Mouse (Mus musculus) hindbrain, embryonic 16.5 days (tissue): Measurements from ENCODE around the gene Ripor2. TPM values are rescaled to one million over a fixed set of nuclear protein-coding genes. Genes with fewer than 3 reads are reported as not detected.
"Not testable (repeated sequence)": the region's sequence is repeated elsewhere in the genome, so short reads cannot be mapped to it uniquely, and the experiment has no call there.

ENCODE experiments used
- ATAC-seq: fragments of 200-750 bp; cut with Nextera tagmentation; 2 replicates; pipeline ENCODE4 v1.8.0; 2017; ENCODE audit warnings: moderate TSS enrichment, moderate library complexity
- H3K27ac ChIP-seq: fragments of 300-500 bp; sonication (generic); 2 replicates; pipeline ENCODE4 v1.5.1; 2014; ENCODE audit warnings: low read depth, mild to moderate bottlenecking, control low read depth, low read length, moderate library complexity
- H3K27me3 ChIP-seq: fragments of 300-500 bp; sonication (generic); replicated peaks from 2 replicates; pipeline ENCODE4 v1.6.1; 2014; ENCODE audit warnings: low read length; ENCODE audit not compliant: control insufficient read depth, insufficient read depth
- H3K36me3 ChIP-seq: fragments of 300-500 bp; sonication (generic); 2 replicates; pipeline ENCODE4 v1.6.1; 2014; ENCODE audit warnings: mild to moderate bottlenecking, low read length, moderate library complexity, mixed read lengths; ENCODE audit not compliant: control insufficient read depth, insufficient read depth
- H3K4me1 ChIP-seq: fragments of 300-500 bp; sonication (generic); 2 replicates; pipeline ENCODE4 v1.6.1; 2014; ENCODE audit warnings: low read depth, low read length; ENCODE audit not compliant: control insufficient read depth, insufficient read depth
- H3K4me2 ChIP-seq: fragments of 300-500 bp; sonication (generic); 2 replicates; pipeline ENCODE4 v1.6.1; 2014; ENCODE audit warnings: mild to moderate bottlenecking, low read length, control low read depth, moderate library complexity
- H3K4me3 ChIP-seq: fragments of 300-500 bp; sonication (generic); 2 replicates; pipeline ENCODE4 v1.5.1; 2014; ENCODE audit warnings: mild to moderate bottlenecking, low read length, control low read depth, moderate library complexity
- H3K9ac ChIP-seq: fragments of 300-500 bp; sonication (generic); 2 replicates; pipeline ENCODE4 v1.6.1; 2014; ENCODE audit warnings: low read depth, mild to moderate bottlenecking, control low read depth, low read length, moderate library complexity
- H3K9me3 ChIP-seq: fragments of 300-500 bp; sonication (generic); 2 replicates; pipeline ENCODE4 v1.6.1; 2014; ENCODE audit warnings: mild to moderate bottlenecking, low read length, moderate library complexity; ENCODE audit not compliant: control insufficient read depth
- WGBS: fragments of 180-500 bp; shearing (Covaris S2); extraction: QIAGEN DNeasy Blood & Tissue Kit; methylation state at CpG from one replicate; pipeline ENCODE4 v1.1.7; 2014; 5-methylcytosine and 5-hydroxymethylcytosine counted together
- polyA plus RNA-seq: library from polyadenylated mRNA; unstranded; fragments of >200 nt; fragmentation: Nextera tagmentation; extraction: Ambion mirVana; gene quantifications from 2 replicates; pipeline ENCODE4 v1.2.1, GENCODE M21; 2015

Ripor2 gene
- polyA plus RNA-seq, 1 experiment from 2014 or later = 19.1 TPM

- no peak overlapping the region for H3K4me2 ChIP-seq
- ATAC-seq = no peak
- 91% methylated on average over 8 of the region's 8 CpGs for WGBS
- H3K4me3 ChIP-seq = no peak overlapping the region
- no peaks in the 10 kb centered on the region for H3K27me3 ChIP-seq
- no peaks in the 10 kb centered on the region for H3K9me3 ChIP-seq
- H3K27ac ChIP-seq = no peak overlapping the region
- H3K9ac ChIP-seq = no peak overlapping the region
- no peaks in the 10 kb centered on the region for H3K36me3 ChIP-seq
- H3K4me1 ChIP-seq = no peaks in the 10 kb centered on the region
These were observed 169.4 kb downstream of the Ripor2 start for GRCm38 (mm10) chr13:24751396-24751795.

- no peak overlapping the region for H3K4me3 ChIP-seq
- H3K9ac ChIP-seq = no peak overlapping the region
- H3K27ac ChIP-seq = no peak overlapping the region
- H3K9me3 ChIP-seq = no peaks in the 10 kb centered on the region
- no peak for ATAC-seq
- H3K4me1 ChIP-seq = peaks cover 3% of the 10 kb centered on the region
- no peaks in the 10 kb centered on the region for H3K27me3 ChIP-seq
- no peaks in the 10 kb centered on the region for H3K36me3 ChIP-seq
- H3K4me2 ChIP-seq = no peak overlapping the region
- 96% methylated on average over 3 of the region's 3 CpGs for WGBS
These were observed 174.8 kb downstream of the Ripor2 start for GRCm38 (mm10) chr13:24756756-24757155.

DNA sequence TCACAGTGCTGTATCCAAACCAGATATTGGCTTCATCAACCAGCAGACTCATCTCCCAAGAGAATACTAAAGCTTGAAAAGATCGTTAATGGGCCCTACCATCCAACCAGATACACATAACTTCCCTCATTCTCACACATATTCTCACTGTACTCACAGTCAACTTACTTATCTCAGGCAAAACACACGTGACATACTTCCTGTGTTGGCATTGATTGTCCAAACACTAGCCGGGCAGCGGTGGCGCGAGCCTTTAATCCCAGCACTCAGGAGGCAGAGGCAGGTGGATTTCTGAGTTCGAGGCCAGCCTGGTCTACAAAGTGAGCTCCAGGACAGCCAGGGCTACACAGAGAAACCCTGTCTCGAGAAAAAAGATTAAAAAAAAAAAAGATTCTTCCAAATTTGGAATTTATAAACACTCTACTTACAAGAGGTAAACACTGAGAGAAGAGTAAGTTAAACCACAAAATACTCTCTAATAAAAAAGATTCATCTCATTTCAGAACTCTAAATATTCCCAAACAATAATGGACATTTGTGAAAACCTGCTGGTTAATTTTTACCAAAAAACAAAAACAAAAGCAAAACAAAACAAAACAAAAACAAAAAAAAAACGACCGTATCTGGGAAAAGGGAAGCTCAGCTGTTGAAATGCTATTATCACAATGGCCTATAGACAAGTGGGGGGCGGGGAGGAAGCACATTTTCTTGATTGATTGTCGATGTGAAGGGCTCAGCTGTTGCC is 176.0 kb downstream of the Ripor2 start:
- WGBS = 89% methylated on average over 12 of the region's 12 CpGs
- H3K9me3 ChIP-seq = no peaks in the 10 kb centered on the region
- H3K27ac ChIP-seq = no peak overlapping the region
- H3K4me2 ChIP-seq = no peak overlapping the region
- H3K27me3 ChIP-seq = no peaks in the 10 kb centered on the region
- H3K4me3 ChIP-seq = no peak overlapping the region
- H3K4me1 ChIP-seq = peaks cover 6% of the 10 kb centered on the region
- no peaks in the 10 kb centered on the region for H3K36me3 ChIP-seq
- H3K9ac ChIP-seq = no peak overlapping the region
- ATAC-seq = no peak

- ATAC-seq = no peak
- Histone ChIP-seq H3K27me3 (no peaks in the 10 kb centered on the region), H3K4me2 (no peak overlapping the region), H3K27ac (no peak overlapping the region), H3K9me3 (no peaks in the 10 kb centered on the region), H3K36me3 (no peaks in the 10 kb centered on the region), H3K4me1 (peaks cover 6% of the 10 kb centered on the region), H3K4me3 (no peak overlapping the region), H3K9ac (no peak overlapping the region)
- 94% methylated on average over 10 of the region's 10 CpGs for WGBS
These were observed 177.5 kb downstream of the Ripor2 start for GRCm38 (mm10) chr13:24759451-24759850.

DNA sequence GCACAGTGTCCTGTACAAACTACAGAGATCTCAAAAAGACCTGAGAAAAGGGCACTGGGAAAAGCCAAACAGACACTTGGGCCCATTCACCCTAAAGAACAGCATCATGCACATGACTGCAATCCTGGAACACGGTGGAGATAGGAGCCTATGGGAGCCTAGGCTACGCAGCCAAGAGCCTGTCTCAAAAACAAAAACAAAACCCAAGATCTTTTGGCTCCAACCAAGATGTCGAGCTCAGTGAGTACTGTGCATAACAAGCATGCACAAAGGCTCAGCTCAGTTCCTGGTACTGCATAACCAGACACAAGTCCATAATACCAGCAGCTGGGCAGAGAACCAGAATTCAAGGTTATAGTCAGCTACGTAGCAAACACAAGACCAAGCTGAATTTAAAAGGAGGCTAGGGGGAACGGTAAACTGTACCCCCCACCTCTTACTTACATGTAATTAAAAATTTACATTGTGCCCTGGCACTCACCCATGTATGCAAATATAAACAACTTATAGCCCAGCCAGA is 178.4 kb downstream of the Ripor2 start:
- whole genome bisulfite sequencing = 58% methylated on average over 5 of the region's 5 CpGs
- peak overlapping the region; percentile 19; the same call in 1 of the 2 replicates for H3K4me2 ChIP-seq
- no peak overlapping the region for H3K4me3 ChIP-seq

GRCm38 (mm10) chr13:24761083-24761402 is 179.1 kb downstream of the Ripor2 start:
- no peak for ATAC-seq
- 10% methylated on average over 10 of the region's 10 CpGs for WGBS

More for the DNA sequence above, 178.4 kb downstream of the Ripor2 start:
- Histone ChIP-seq H3K9ac (no peak overlapping the region), H3K36me3 (no peaks in the 10 kb centered on the region), H3K27me3 (no peaks in the 10 kb centered on the region), H3K4me1 (peaks cover 6% of the 10 kb centered on the region), H3K9me3 (no peaks in the 10 kb centered on the region), H3K27ac (no peak overlapping the region)
- no peak for ATAC-seq

GRCm38 (mm10) chr13:24761403-24762227 is 179.6 kb downstream of the Ripor2 start, which contains the start of gene Gmnn:
Gene Gmnn, minus strand, starts transcription at chr13:24761923.
- Histone ChIP-seq H3K9ac (peak within 1 kb of the TSS; percentile 72), H3K27ac (peak within 1 kb of the TSS; percentile 80), H3K4me1 (peaks cover 6% of the 10 kb centered on the region), H3K27me3 (no peaks in the 10 kb centered on the region), H3K4me2 (peak within 1 kb of the TSS; percentile 87), H3K36me3 (no peaks in the 10 kb centered on the region), H3K4me3 (peak within 1 kb of the TSS; percentile 100), H3K9me3 (no peaks in the 10 kb centered on the region)
- under 1% methylated on average over 78 of the region's 79 CpGs for WGBS
- peak; percentile 98 for ATAC-seq

More at GRCm38 (mm10) chr13:24761083-24761402, 179.1 kb downstream of the Ripor2 start:
- no peak overlapping the region for H3K27ac ChIP-seq
- H3K9me3 ChIP-seq = no peaks in the 10 kb centered on the region
- H3K4me3 ChIP-seq = peak overlapping the region; percentile 100
- peaks cover 6% of the 10 kb centered on the region for H3K4me1 ChIP-seq
- H3K27me3 ChIP-seq = no peaks in the 10 kb centered on the region
- no peaks in the 10 kb centered on the region for H3K36me3 ChIP-seq
- H3K4me2 ChIP-seq = peak overlapping the region; percentile 87
- H3K9ac ChIP-seq = peak overlapping the region; percentile 62

DNA sequence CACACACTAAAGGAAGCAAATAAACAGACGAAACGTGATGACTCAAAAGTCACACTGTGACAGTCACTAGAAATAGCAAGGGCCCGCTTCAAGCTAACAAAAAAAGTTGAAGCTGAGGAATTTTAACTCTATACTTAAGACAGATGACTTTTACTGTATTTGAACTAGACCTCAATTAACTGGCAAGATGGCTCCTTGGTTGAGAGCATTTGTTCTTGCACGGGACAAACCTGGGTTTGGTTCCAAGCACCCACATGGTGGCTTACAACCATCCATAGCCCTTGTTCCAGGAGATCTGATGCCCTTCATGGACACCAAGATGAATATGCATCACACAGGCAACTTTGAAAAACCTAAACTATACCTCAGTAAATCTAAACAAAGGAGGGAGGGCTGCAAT is 180.3 kb downstream of the Ripor2 start:
- H3K27ac ChIP-seq = no peak overlapping the region
- H3K36me3 ChIP-seq = no peaks in the 10 kb centered on the region
- H3K9me3 ChIP-seq = no peaks in the 10 kb centered on the region
- 43% methylated on average over 4 of the region's 4 CpGs for WGBS
- H3K27me3 ChIP-seq = no peaks in the 10 kb centered on the region
- H3K4me1 ChIP-seq = peaks cover 6% of the 10 kb centered on the region
- peak overlapping the region; percentile 72; the same call in 1 of the 2 replicates for H3K9ac ChIP-seq
- no peak; the same call in 1 of the 2 replicates for ATAC-seq
- peak overlapping the region; percentile 100 for H3K4me3 ChIP-seq
- H3K4me2 ChIP-seq = peak overlapping the region; percentile 87

- not testable (repeated sequence) for H3K4me3 ChIP-seq, ATAC-seq, H3K4me1 ChIP-seq, H3K4me2 ChIP-seq, H3K36me3 ChIP-seq, H3K27me3 ChIP-seq, H3K9ac ChIP-seq, H3K27ac ChIP-seq, H3K9me3 ChIP-seq
- WGBS = 84% methylated on average over 4 of the region's 4 CpGs
These were observed 185.8 kb downstream of the Ripor2 start for GRCm38 (mm10) chr13:24767809-24768208.
